Mouse (Mus musculus) ES-E14 (cell line): ENCODE measurements around the gene Alg2.

Source experiments
- CHD2 ChIP-seq: IDR thresholded peaks from 2 replicates; pipeline ENCODE4 v1.6.1; 2014; ENCODE audit warnings: mild to moderate bottlenecking, low read depth, low read length, inconsistent platforms
- ZC3H11A ChIP-seq: IDR thresholded peaks from 2 replicates; pipeline ENCODE4 v1.6.1; 2012; ENCODE audit warnings: low read depth, mild to moderate bottlenecking, inconsistent platforms, low read length, borderline replicate concordance

DNA sequence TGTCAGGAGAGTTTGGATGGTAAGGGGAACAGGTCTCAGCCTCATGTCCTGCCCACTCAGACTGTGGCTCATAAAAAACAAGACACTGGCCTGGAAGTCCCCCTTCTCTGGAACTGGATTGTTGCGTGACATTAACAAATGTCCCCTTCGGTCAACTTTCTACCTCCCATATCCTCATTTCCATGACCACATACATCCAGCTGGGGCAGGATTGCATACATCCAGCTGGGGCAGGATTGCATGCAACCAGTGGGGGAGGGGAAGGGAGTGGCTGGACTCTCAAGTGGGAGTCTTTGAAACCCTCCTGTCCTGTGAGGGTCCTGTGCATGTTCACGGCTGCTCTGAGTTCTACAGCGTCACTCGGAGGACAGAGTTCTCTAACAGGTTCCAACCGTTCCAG lies 17.1 kb upstream of the Alg2 start:
- TF ChIP-seq CHD2 (no peak), ZC3H11A (no peak)
